Mouse (Mus musculus): Measurements from ENCODE around the gene Actb. TPM values are rescaled to one million over a fixed set of nuclear protein-coding genes. Genes with fewer than 3 reads are reported as not detected.

The Actb gene
- total and polyA plus RNA-seq, 2 experiments = 726 to 1,398 TPM

- H3K4me3 ChIP-seq (ENCODE audit: insufficient read depth, low read depth, low read length) = no peak overlapping the region
- no peaks in the 10 kb centered on the region for H3K79me2 ChIP-seq (ENCODE audit: control insufficient read depth, insufficient read depth, low read length)
- DNase-seq (ENCODE audit: extremely low read depth, low read depth, low spot score) = peak; percentile 77
- TF ChIP-seq POLR2A (IDR thresholded peaks at IDR 0.05; ENCODE audit: extremely low read depth, insufficient read depth, low read length) = no peak
- TF ChIP-seq CTCF (IDR thresholded peaks at IDR 0.05; ENCODE audit: low read depth, low read length) = peak; percentile 89
- H3K36me3 ChIP-seq (ENCODE audit: control insufficient read depth, insufficient read depth, low read length) = no peaks in the 10 kb centered on the region
- WGBS = 6% methylated on average over 9 of the region's 9 CpGs
- H3K4me1 ChIP-seq (ENCODE audit: control insufficient read depth, insufficient read depth, low read length) = peaks cover 20% of the 10 kb centered on the region
- H3K27me3 ChIP-seq (ENCODE audit: control insufficient read depth, insufficient read depth, low read length) = no peaks in the 10 kb centered on the region
- no peak overlapping the region; the same call in 1 of the 2 replicates for H3K9ac ChIP-seq (ENCODE audit: low read depth, low read length)
- peak overlapping the region; percentile 34 for H3K27ac ChIP-seq (replicated peaks; ENCODE audit: insufficient read depth, low read depth, low read length)
Observed at GRCm38 (mm10) chr5:142932084-142932685, 25.6 kb upstream of the Actb start.

GRCm38 (mm10) chr5:142931241-142931745, 24.7 kb upstream of the Actb start:
- no peaks in the 10 kb centered on the region for H3K79me2 ChIP-seq (ENCODE audit: control insufficient read depth, insufficient read depth, low read length)
- no peak overlapping the region for H3K4me3 ChIP-seq (ENCODE audit: insufficient read depth, low read depth, low read length)
- H3K9ac ChIP-seq (ENCODE audit: low read depth, low read length) = peak overlapping the region; percentile 7; the same call in 1 of the 2 replicates
- H3K27ac ChIP-seq (replicated peaks; ENCODE audit: insufficient read depth, low read depth, low read length) = peak overlapping the region; percentile 34
- H3K4me1 ChIP-seq (ENCODE audit: control insufficient read depth, insufficient read depth, low read length) = peaks cover 20% of the 10 kb centered on the region
- no peaks in the 10 kb centered on the region for H3K27me3 ChIP-seq (ENCODE audit: control insufficient read depth, insufficient read depth, low read length)
- TF ChIP-seq POLR2A (IDR thresholded peaks at IDR 0.05; ENCODE audit: extremely low read depth, insufficient read depth, low read length) (no peak), CTCF (IDR thresholded peaks at IDR 0.05; ENCODE audit: low read depth, low read length) (no peak)
- no peaks in the 10 kb centered on the region for H3K36me3 ChIP-seq (ENCODE audit: control insufficient read depth, insufficient read depth, low read length)
- peak; percentile 84 for DNase-seq (ENCODE audit: extremely low read depth, low read depth, low spot score)
- WGBS = 21% methylated on average over 9 of the region's 9 CpGs

- H3K27me3 ChIP-seq (ENCODE audit: control insufficient read depth, insufficient read depth, low read length) = no peaks in the 10 kb centered on the region
- H3K4me1 ChIP-seq (ENCODE audit: control insufficient read depth, insufficient read depth, low read length) = peaks cover 11% of the 10 kb centered on the region
- no peaks in the 10 kb centered on the region for H3K79me2 ChIP-seq (ENCODE audit: control insufficient read depth, insufficient read depth, low read length)
- H3K9ac ChIP-seq (ENCODE audit: low read depth, low read length) = peak overlapping the region; percentile 74
- 26% methylated on average over 4 of the region's 4 CpGs for WGBS
- no peak for DNase-seq (ENCODE audit: extremely low read depth, low read depth, low spot score)
- TF ChIP-seq POLR2A (IDR thresholded peaks at IDR 0.05; ENCODE audit: extremely low read depth, insufficient read depth, low read length) (no peak), CTCF (IDR thresholded peaks at IDR 0.05; ENCODE audit: low read depth, low read length) (no peak)
- peak overlapping the region; percentile 74 for H3K27ac ChIP-seq (replicated peaks; ENCODE audit: insufficient read depth, low read depth, low read length)
- H3K4me3 ChIP-seq (ENCODE audit: insufficient read depth, low read depth, low read length) = peak overlapping the region; percentile 59
- H3K36me3 ChIP-seq (ENCODE audit: control insufficient read depth, insufficient read depth, low read length) = no peaks in the 10 kb centered on the region
Observed at GRCm38 (mm10) chr5:142929400-142929752, 22.8 kb upstream of the Actb start.

GRCm38 (mm10) chr5:142928749-142929399, 22.3 kb upstream of the Actb start:
- Histone ChIP-seq H3K4me1 (ENCODE audit: control insufficient read depth, insufficient read depth, low read length) (peaks cover 11% of the 10 kb centered on the region), H3K27ac (replicated peaks; ENCODE audit: insufficient read depth, low read depth, low read length) (peak overlapping the region; percentile 74), H3K9ac (ENCODE audit: low read depth, low read length) (peak overlapping the region; percentile 74), H3K79me2 (ENCODE audit: control insufficient read depth, insufficient read depth, low read length) (no peaks in the 10 kb centered on the region), H3K27me3 (ENCODE audit: control insufficient read depth, insufficient read depth, low read length) (no peaks in the 10 kb centered on the region), H3K36me3 (ENCODE audit: control insufficient read depth, insufficient read depth, low read length) (no peaks in the 10 kb centered on the region), H3K4me3 (ENCODE audit: insufficient read depth, low read depth, low read length) (peak overlapping the region; percentile 59)
- 9% methylated on average over 32 of the region's 35 CpGs for WGBS
- peak; percentile 31 for DNase-seq (ENCODE audit: extremely low read depth, low read depth, low spot score)
- TF ChIP-seq CTCF (IDR thresholded peaks at IDR 0.05; ENCODE audit: low read depth, low read length) (no peak), POLR2A (IDR thresholded peaks at IDR 0.05; ENCODE audit: extremely low read depth, insufficient read depth, low read length) (no peak)

GRCm38 (mm10) chr5:142927341-142927930, 20.9 kb upstream of the Actb start:
- Histone ChIP-seq H3K4me1 (ENCODE audit: control insufficient read depth, insufficient read depth, low read length) (peaks cover 11% of the 10 kb centered on the region), H3K27me3 (ENCODE audit: control insufficient read depth, insufficient read depth, low read length) (no peaks in the 10 kb centered on the region), H3K79me2 (ENCODE audit: control insufficient read depth, insufficient read depth, low read length) (no peaks in the 10 kb centered on the region), H3K27ac (replicated peaks; ENCODE audit: insufficient read depth, low read depth, low read length) (peak overlapping the region; percentile 30; the same call in 1 of the 2 replicates), H3K36me3 (ENCODE audit: control insufficient read depth, insufficient read depth, low read length) (no peaks in the 10 kb centered on the region), H3K9ac (ENCODE audit: low read depth, low read length) (no peak overlapping the region), H3K4me3 (ENCODE audit: insufficient read depth, low read depth, low read length) (no peak overlapping the region)
- no peak for DNase-seq (ENCODE audit: extremely low read depth, low read depth, low spot score)
- 95% methylated on average over 12 of the region's 12 CpGs for WGBS
- TF ChIP-seq POLR2A (IDR thresholded peaks at IDR 0.05; ENCODE audit: extremely low read depth, insufficient read depth, low read length) (no peak), CTCF (IDR thresholded peaks at IDR 0.05; ENCODE audit: low read depth, low read length) (no peak)

Data from liver, adult 2 months (tissue).